In the genomic region with DNA sequence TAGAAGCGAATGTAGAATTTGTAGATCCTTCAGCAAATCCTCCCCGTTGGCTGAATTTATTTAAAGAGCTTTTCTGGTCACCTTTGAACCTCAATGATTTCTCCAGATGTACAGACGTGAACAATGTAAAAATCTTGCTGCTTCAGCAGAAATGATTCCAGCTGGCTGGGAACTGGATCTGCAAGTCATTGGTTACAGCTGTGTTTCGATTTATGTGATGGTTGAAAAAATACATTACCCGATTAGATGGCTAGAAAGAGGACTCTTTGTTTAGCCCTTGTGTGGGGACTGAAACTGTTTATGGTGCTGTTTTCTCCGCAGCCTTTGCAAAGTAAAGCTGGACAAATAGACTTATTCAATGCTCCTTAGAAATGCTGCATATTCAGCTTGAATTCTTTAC, we compare ENCODE assay signal across 9 mouse cellular contexts. TPM values are rescaled to one million over a fixed set of nuclear protein-coding genes. Genes with fewer than 3 reads are reported as not detected.
A peak's percentile ranks its signal among the peaks of the same experiment; 100 is the strongest.
DNase-seq lines count a peak whose midpoint lies in the region; ATAC-seq lines count a peak whose summit lies in the region.
"Had no signal": no experiment of that assay in that cellular context is flagged by ENCODE, and none has a peak within 500 bp of the region (broad histone marks: within the 10 kb centered on the region; RNA-seq: fewer than 3 reads in every experiment).

No protein-coding gene starts in this region.

- no peak overlapping the region for H3K9ac ChIP-seq in kidney, embryonic 15.5 days
- no peak overlapping the region for H3K9ac ChIP-seq in midbrain, embryonic 15.5 days

- H3K4me2 ChIP-seq in kidney, embryonic 15.5 days: peak overlapping the region; percentile 12; the same call in 1 of the 2 replicates
- H3K4me2 ChIP-seq in midbrain, embryonic 15.5 days: 0 out of 2 replicates have a peak overlapping the region, but pooled peaks have one; percentile 9

- no peak; the same call in 1 of the 2 replicates for ATAC-seq in kidney, embryonic 15.5 days (replicated peaks; ENCODE audit: low FRiP score)
- ATAC-seq in midbrain, embryonic 15.5 days (replicated peaks): no peak

- H3K27me3 ChIP-seq in kidney, embryonic 15.5 days: no peaks in the 10 kb centered on the region
- no peaks in the 10 kb centered on the region for H3K27me3 ChIP-seq in midbrain, embryonic 15.5 days (replicated peaks)

- WGBS in kidney, embryonic 15.5 days: 25% methylated on average over 6 of the region's 6 CpGs
- 20% methylated on average over 6 of the region's 6 CpGs for WGBS in midbrain, embryonic 15.5 days

- no peaks in the 10 kb centered on the region for H3K4me1 ChIP-seq in kidney, embryonic 15.5 days
- peaks cover 15% of the 10 kb centered on the region for H3K4me1 ChIP-seq in midbrain, embryonic 15.5 days

- DNase-seq in kidney, adult 11 months: no peak
- DNase-seq in embryo, embryonic 11.5 days (ENCODE audit: low read depth, low spot score): peak; percentile 63
- peak; percentile 89 for DNase-seq in forelimb bud, embryonic 11.5 days (ENCODE audit: low read depth, low spot score)
- no peak for DNase-seq in urinary bladder, postnatal 14 days (ENCODE audit: low spot score)
- DNase-seq in right cerebral cortex, postnatal 36 days (ENCODE audit: low spot score in 2 of 2): no peak
- DNase-seq in urinary bladder, postnatal 25 days (ENCODE audit: low spot score): no peak
- DNase-seq: cerebellum, adult 18-20 months had no signal

- no peaks in the 10 kb centered on the region for H3K9me3 ChIP-seq in kidney, embryonic 15.5 days (replicated peaks)
- H3K9me3 ChIP-seq in midbrain, embryonic 15.5 days: no peaks in the 10 kb centered on the region

- 0 out of 2 replicates have a peak overlapping the region, but pooled peaks have one; percentile 41 for H3K27ac ChIP-seq in kidney, embryonic 15.5 days
- H3K27ac ChIP-seq in midbrain, embryonic 15.5 days: peak overlapping the region; percentile 74

- no peak overlapping the region for H3K4me3 ChIP-seq in kidney, embryonic 15.5 days (replicated peaks)
- no peak overlapping the region for H3K4me3 ChIP-seq in midbrain, embryonic 15.5 days

- no peaks in the 10 kb centered on the region for H3K36me3 ChIP-seq in kidney, embryonic 15.5 days
- no peaks in the 10 kb centered on the region for H3K36me3 ChIP-seq in midbrain, embryonic 15.5 days (replicated peaks)

RNA-seq across cellular contexts. Expression of a gene that starts 34.6 kb away (rescaled TPM):
- polyA plus RNA-seq in kidney, embryonic 15.5 days (2015; fragmentation: Nextera tagmentation; extraction: Ambion mirVana): not detected in 2 replicates
- polyA plus RNA-seq in midbrain, embryonic 15.5 days (2015; fragmentation: Nextera tagmentation; extraction: Ambion mirVana): not detected in 2 replicates

Comparison
In these comparisons a context has a peak if more than half of its experiments do, and no peak if none do; other contexts are left out.
1. DNase-seq: peak in embryo, embryonic 11.5 days (single experiment) and forelimb bud, embryonic 11.5 days (single experiment); none in kidney, adult 11 months (single experiment), urinary bladder, postnatal 14 days (single experiment), right cerebral cortex, postnatal 36 days (0 of 2) and urinary bladder, postnatal 25 days (single experiment).